Mouse (Mus musculus) embryonic stem cell, embryonic (primary cell): ENCODE data around the gene Gnb5.

Experiments used
- CTCF ChIA-PET, 4 experiments: fragments of 300-600 bp in 2 of 4; fragments of 350-600 bp in 2 of 4; sonication (Branson Sonifier 250); formaldehyde crosslinking; loops; one replicate each; lab custom pipeline; 2022; ENCODE audit warnings: inconsistent platforms in 2 of 4; lab: Charles Lee
- POLR2A ChIA-PET, 4 experiments: fragments of 300-600 bp in 2 of 4; fragments of 350-600 bp in 2 of 4; sonication (Branson Sonifier 250); formaldehyde crosslinking; loops; one replicate each; lab custom pipeline; 2022; ENCODE audit warnings: antibody characterized with exemption in 4 of 4, inconsistent platforms in 1 of 4; lab: Charles Lee

Gnb5 gene

DNA sequence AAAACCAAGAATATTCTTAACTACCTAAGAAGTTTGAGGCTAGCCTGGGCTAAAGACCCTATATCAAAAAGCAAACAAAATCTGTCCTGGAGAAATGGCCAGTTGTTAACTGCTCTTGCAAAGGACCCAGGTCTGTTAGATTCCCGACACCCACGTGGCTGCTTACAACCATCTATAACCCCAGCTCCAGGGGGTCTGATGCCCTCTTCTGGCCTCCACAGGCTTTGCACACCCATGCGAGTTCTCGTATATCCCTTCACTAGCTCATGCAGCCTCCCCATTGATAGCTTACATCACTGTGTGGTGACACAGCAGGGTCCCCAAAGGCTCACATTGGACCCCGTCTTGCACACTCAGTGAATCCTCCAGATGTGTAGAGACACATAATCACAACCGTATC lies 20.7 kb upstream of the Gnb5 start:
- ChIA-PET POLR2A (interaction anchor here in 1 of 4 experiments (1.5 kb wide), 1 partner anchor 18 kb away, joined by 4 read pairs; no protein-coding TSS in a partner anchor), CTCF (interaction anchor here (0.6 to 1.1 kb wide), 8 partner anchors 13 to 179 kb away, joined by 3 to 13 read pairs (median 3); partner anchors contain the start of gene Myo5c (in 1 of the 4))

DNA sequence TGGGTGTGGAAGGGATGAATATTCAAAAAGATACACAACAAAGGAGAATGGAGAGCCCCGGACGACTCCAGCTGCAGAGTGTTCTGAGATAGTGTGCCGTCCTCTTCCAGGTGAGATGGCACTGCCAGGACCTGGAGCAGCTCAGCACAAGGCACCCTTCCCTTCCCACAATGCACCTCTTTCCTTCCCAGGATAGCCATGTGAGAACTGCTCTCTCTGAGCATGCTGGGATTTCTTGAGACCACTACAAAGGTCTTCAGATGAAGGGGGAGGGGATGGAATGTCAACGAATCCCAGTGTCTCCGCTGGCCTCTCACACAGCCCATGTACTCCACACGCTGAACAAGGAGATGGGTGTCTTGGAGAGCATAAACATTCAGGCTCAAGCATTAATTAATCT lies 18.5 kb upstream of the Gnb5 start:
- POLR2A ChIA-PET: interaction anchor here in 1 of 4 experiments (0.7 kb wide), 1 partner anchor 32 kb away, joined by 3 read pairs; no protein-coding TSS in a partner anchor
- CTCF ChIA-PET: interaction anchor here in 2 of 4 experiments (0.8 to 1.0 kb wide), 3 partner anchors 24 to 383 kb away, joined by 3 read pairs; no protein-coding TSS in a partner anchor

DNA sequence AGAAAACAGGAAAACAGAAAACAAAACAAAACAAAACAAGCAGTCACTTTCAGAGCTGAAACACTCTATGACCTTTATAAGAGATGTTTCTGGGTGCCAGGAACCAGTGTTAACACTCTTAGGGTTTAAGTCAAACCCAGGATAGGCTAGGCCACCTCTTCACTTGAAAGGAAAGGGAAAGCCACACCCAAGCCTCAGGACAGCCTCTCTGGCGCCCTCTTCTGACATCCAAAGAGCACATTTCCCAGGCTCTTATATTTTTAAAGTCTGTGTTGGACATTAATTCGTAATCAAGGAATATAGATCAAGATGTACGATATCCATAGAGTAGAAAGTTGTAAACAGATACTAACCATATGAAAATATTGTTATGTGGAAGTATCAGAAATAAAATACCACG lies 16.5 kb upstream of the Gnb5 start:
- CTCF ChIA-PET: interaction anchor here in 2 of 4 experiments (0.6 to 1.0 kb wide), 2 partner anchors 79 to 112 kb away, joined by 3 to 5 read pairs; no protein-coding TSS in a partner anchor
- POLR2A ChIA-PET: interaction anchor here in 1 of 4 experiments (1.0 kb wide), 1 partner anchor 14 kb away, joined by 3 read pairs; no protein-coding TSS in a partner anchor

DNA sequence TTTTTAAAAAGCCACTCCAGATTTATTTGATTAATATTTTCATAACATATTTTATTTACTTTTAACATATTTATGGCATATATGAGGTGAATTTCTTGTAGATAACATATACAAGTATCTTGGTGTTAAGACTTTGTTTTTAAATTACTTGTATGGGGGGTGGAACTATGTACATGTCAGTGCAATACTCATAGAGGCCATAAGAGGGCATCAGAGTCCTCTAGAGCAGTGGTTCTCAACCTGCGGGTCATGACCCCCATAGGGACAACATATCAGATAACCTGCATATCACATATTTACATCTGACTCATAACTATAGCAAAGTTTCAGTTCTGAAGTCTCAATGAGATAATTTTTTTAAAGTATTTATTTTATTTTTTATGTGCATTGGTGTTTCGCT lies 6.7 kb upstream of the Gnb5 start:
- CTCF ChIA-PET: interaction anchor here in 3 of 4 experiments (0.6 to 1.1 kb wide), 3 partner anchors 13 to 451 kb away, joined by 3 to 4 read pairs (median 4); no protein-coding TSS in a partner anchor
- POLR2A ChIA-PET: no interaction called here

DNA sequence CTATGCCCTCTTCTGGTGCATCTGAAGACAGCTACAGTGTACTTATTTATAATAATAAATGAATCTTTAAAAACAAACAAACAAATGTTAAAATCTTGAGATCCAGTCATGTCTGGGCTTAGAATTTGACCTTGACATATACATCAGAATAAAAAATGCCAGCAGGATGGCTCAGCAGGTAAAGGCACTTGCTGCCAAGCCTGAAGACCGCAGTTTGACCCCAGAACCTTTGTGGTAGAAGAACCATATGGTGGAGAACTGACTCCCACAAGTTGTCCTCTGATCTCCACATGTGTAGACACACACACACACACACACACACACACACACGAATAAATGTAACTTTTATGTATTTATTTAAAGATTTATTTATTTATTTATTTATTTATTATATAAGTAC lies 3.1 kb upstream of the Gnb5 start:
- CTCF ChIA-PET: interaction anchor here (0.8 to 2.1 kb wide), 17 partner anchors 9 to 279 kb away, joined by 3 to 31 read pairs (median 5); partner anchors contain the start of gene Leo1 (in 1 of the 4)
- POLR2A ChIA-PET: interaction anchor here in 3 of 4 experiments (0.9 to 4.0 kb wide), 36 partner anchors 8 to 394 kb away, joined by 3 to 36 read pairs (median 5); partner anchors contain the start of genes Mapk6 (in 2 of the 3), Arpp19 (in 1 of the 3), Leo1 (in 1 of the 3) and Myo5c (in 1 of the 3)

DNA sequence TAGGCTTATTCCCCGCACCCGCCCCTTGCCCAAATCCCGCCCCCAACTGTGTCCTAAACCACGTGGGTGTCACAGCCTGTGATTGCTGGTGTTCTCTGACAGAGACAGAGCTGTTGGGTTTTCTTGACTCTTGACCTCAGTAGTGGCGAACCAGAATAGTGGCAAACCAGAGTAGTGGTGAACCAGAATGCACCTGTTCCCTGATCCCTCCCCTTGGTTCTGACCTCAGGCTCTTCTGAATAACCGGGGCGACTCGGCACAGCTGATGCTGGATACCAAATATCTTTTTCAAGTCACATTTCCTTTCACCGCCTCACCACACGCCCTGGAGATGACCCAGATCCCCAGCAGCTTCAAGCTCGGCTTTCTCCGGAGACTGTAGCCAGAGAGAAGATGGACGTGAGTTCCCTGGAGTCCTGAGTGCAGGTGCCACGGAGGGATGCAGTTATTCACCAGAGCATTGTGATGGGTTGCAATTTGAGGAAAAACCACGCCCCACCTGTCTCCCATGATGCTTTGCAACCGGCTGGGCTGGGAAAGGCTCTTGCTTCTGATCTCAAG lies 2.3 kb upstream of the Gnb5 start:
- CTCF ChIA-PET: interaction anchor here (0.6 to 2.1 kb wide), 25 partner anchors 8 to 279 kb away, joined by 3 to 31 read pairs (median 3); partner anchors contain the start of genes Arpp19 (in 1 of the 4) and Leo1 (in 1 of the 4)
- POLR2A ChIA-PET: interaction anchor here in 3 of 4 experiments (0.7 to 4.0 kb wide), 56 partner anchors 8 to 395 kb away, joined by 3 to 36 read pairs (median 4); partner anchors contain the start of genes Mapk6 (in 2 of the 3), Arpp19 (in 1 of the 3), Leo1 (in 1 of the 3) and Myo5c (in 1 of the 3)

DNA sequence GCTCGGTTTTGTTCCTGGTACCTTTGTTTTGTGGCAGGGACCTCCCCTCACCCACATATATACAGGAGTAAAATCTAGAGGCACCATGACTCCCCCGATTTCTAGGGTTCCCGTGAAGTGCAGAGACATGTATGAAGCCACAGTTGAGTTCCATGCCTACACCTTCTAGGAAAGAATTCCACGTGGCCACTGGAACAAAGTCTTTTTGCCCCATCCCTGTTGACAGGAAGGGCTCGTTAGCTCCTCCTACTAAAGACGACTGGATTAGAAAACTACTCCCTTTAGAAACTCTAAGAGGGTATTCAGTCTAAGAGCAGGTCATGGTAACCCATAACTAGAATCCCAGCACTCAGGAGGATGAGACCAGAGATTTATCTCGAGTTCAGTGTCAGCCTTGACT lies 1.8 kb upstream of the Gnb5 start:
- ChIA-PET CTCF (interaction anchor here (0.6 to 2.1 kb wide), 18 partner anchors 8 to 278 kb away, joined by 3 to 31 read pairs (median 4); partner anchors contain the start of genes Arpp19 (in 1 of the 4) and Leo1 (in 1 of the 4)), POLR2A (interaction anchor here in 3 of 4 experiments (0.7 to 4.0 kb wide), 46 partner anchors 8 to 395 kb away, joined by 3 to 36 read pairs (median 4); partner anchors contain the start of genes Mapk6 (in 2 of the 3), Leo1 (in 1 of the 3), Myo5c (in 1 of the 3) and Scg3 (in 1 of the 3))

DNA sequence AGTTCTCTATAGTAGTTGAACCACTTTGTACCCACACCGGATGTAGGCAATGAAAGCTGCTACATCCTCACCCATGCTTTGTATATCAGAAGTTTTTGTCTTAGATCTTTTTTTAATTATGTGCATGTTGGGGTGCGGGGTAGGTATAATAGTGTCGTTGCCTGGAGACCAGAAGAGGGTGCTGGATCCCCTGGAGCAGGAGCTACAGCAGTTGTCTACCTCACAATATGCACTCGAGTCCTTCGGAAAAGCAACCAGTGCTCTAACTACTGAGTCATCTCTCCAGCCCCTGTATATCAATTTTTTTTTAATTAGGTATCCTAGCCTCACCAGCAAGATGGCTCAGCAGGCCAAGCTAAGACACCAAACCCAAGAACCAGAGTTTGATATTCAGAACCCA lies 927 bp downstream of the Gnb5 start:
- CTCF ChIA-PET: interaction anchor here in 2 of 4 experiments (1.2 to 1.6 kb wide), 2 partner anchors 24 kb away, joined by 4 read pairs; no protein-coding TSS in a partner anchor
- POLR2A ChIA-PET: interaction anchor here in 2 of 4 experiments (0.8 to 1.9 kb wide), 4 partner anchors 24 to 397 kb away, joined by 3 to 4 read pairs (median 4); partner anchors contain the start of gene Mapk6 (in 1 of the 2)

DNA sequence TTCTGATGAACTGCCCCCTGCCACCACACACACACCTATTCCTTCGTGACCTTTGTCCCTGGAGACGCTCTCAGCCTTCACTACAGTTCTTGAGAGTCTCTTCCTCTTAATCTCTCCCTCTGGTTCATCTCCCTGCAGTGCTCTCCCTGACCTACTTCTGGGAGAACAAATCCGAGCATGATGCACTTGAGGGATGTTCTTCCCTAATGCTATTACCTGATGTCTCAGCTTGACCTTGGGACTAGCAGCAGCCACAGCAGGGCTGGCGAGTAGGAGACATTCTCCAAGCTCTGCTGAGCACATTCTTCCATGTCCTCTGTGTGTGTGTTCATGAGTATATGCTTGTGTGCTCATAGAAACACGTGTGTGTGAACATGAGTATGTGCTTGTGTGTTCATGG lies 2.5 kb downstream of the Gnb5 start:
- CTCF ChIA-PET: no interaction called here
- POLR2A ChIA-PET: no interaction called here

DNA sequence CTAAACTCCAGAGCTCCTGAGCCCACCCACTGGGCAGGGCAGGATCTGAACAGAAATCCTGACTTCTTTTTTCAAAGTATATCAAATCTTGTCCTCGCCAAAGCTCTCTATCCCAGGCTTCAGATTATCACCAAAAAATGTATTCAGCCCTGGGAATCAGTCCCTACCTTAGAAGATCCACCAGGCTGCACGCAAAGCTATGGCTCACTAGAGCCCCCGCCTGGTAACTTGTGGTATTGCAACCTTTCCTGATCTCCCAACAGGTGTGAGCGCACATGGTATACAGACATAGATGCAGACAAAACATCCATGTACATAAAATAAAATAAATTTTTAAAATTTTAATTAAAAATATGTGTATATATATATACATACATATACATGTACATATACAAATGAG lies 5.9 kb downstream of the Gnb5 start:
- POLR2A ChIA-PET: interaction anchor here in 3 of 4 experiments (0.5 to 4.1 kb wide), 15 partner anchors 8 to 129 kb away, joined by 3 to 36 read pairs (median 4); partner anchors contain the start of genes Leo1 (in 1 of the 3) and Mapk6 (in 1 of the 3)

DNA sequence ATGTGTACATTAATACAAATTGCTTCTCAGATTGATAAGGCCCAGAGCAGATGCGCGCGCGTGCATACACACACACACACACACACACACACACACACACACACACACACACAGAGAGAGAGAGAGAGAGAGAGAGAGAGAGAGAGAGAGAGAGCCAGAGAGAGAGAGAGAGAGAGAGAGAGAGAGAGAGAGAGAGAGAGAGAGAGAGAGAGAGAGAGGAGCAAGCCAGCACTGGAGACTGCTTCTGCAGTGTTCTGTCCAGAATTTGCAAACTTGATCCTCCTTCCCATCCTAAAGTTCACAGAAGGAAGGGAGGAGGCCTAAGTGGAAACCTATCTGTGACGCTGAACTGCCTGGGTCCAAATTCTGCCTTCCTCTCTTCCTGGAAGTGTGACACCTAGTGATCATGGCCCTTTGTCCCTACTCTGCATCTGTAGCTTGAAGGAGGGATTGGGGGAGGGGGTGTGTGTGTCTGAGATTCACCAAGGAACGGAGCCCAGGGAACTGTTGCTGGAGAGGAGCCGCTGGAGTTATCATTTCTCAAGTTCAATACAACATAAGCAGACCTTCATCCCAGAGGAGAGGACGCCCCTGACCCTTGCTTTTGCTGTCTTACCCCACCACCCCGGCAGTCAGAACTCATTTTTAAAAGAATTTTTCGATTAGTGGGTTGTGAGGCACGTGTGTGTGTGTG lies 7.2 kb downstream of the Gnb5 start:
- POLR2A ChIA-PET: interaction anchor here in 3 of 4 experiments (0.6 to 4.1 kb wide), 14 partner anchors 9 to 128 kb away, joined by 3 to 36 read pairs (median 4); partner anchors contain the start of genes Leo1 (in 1 of the 3) and Mapk6 (in 1 of the 3)
- CTCF ChIA-PET: interaction anchor here (0.5 to 4.2 kb wide), 18 partner anchors 9 to 409 kb away, joined by 3 to 31 read pairs (median 4); no protein-coding TSS in a partner anchor

More for the DNA sequence above, 5.9 kb downstream of the Gnb5 start:
- CTCF ChIA-PET: interaction anchor here (0.5 to 4.2 kb wide), 34 partner anchors 8 to 407 kb away, joined by 3 to 31 read pairs (median 3); no protein-coding TSS in a partner anchor

DNA sequence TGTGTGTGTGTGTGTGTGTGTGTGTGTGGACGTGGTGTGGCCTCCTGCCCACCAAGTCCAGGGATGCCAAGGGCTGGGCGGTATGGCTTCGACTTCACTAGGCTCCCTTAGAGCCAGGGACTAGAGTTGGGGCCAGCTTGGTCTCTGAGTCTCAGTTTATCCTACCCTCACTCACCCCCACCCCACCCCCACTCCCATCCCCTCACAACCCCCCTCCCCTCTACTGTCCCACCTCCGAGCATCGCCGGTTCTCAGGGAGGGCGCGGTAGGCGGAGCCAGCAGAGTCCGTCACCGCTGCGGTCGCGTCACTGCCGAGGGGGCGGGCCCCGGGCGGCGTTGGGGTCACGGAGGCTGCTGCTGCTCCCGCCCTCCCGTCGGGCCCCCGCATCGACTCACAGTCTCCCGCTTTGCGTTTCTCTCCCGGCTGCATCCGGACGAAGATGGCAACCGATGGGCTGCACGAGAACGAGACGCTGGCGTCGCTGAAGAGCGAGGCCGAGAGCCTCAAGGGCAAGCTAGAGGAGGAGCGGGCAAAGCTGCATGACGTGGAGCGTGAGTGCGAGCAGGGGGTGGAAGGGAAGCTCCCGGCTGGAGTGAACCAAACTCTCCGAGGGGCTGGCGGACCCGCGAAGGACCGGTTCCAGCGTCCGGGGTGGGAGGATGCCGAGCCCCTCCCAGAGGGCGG lies 7.9 kb downstream of the Gnb5 start:
- ChIA-PET CTCF (interaction anchor here (0.5 to 4.2 kb wide), 16 partner anchors 10 to 582 kb away, joined by 3 to 31 read pairs (median 4); no protein-coding TSS in a partner anchor), POLR2A (interaction anchor here in 3 of 4 experiments (0.5 to 4.1 kb wide), 17 partner anchors 10 to 161 kb away, joined by 3 to 36 read pairs (median 4); partner anchors contain the start of genes Leo1 (in 1 of the 3) and Mapk6 (in 1 of the 3))

DNA sequence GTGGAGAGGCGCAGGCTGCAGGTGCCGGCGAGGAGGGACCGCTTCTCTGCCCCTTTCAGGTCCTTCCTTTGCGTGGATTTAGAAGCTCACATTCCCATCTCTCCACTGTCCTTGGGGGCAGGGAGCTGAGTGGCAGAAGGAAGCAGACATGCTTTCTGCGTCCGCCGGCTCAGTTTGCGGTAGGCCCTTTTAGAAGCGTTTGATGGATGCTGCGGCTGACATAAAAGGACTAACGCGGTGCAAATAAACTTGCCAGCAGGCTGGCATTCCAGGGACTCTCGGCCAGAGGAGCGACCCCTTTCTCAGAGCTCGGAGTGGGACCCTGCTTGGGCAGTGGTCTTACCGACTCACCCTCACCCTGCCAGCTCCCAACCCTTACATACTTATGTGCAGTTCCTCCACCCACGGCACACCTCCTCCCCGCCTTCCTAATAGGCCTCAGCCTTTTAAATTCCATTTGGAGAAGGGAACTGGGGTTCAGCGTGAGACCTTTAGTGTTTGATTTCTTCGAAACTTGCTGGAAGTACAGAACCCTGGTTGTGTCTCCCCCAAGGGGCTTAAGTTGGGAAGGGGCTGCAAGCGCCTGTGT lies 8.5 kb downstream of the Gnb5 start:
- POLR2A ChIA-PET: interaction anchor here in 3 of 4 experiments (0.5 to 4.1 kb wide), 16 partner anchors 10 to 276 kb away, joined by 3 to 36 read pairs (median 4); partner anchors contain the start of genes Leo1 (in 1 of the 3) and Mapk6 (in 1 of the 3)

DNA sequence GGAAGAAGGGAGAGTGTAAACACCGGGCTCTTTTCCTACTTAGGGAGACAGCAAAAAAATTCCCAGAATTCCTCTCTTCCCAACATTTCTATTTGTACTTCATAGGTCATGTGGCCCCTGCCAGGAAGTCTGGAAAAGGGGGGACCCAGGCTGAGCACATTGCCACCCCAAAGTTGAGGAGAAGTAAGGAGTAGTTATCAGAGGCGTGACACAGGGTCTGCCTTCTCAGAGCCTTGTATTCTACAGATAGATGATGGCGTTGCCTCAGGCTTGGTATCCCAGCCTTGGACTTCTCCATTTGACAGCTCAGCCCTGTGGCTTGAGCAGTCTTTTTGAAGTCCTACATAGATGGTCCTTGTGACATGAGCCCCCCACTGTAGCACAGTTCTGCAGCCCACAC lies 9.2 kb downstream of the Gnb5 start:
- ChIA-PET POLR2A (interaction anchor here in 3 of 4 experiments (1.0 to 4.1 kb wide), 5 partner anchors 12 to 95 kb away, joined by 3 to 36 read pairs (median 4); no protein-coding TSS in a partner anchor), CTCF (interaction anchor here in 1 of 4 experiments (1.9 to 4.2 kb wide), 2 partner anchors 11 to 47 kb away, joined by 8 to 31 read pairs; no protein-coding TSS in a partner anchor)

More for the DNA sequence above, 8.5 kb downstream of the Gnb5 start:
- CTCF ChIA-PET: interaction anchor here in 3 of 4 experiments (0.5 to 4.2 kb wide), 7 partner anchors 10 to 582 kb away, joined by 3 to 31 read pairs (median 4); no protein-coding TSS in a partner anchor

DNA sequence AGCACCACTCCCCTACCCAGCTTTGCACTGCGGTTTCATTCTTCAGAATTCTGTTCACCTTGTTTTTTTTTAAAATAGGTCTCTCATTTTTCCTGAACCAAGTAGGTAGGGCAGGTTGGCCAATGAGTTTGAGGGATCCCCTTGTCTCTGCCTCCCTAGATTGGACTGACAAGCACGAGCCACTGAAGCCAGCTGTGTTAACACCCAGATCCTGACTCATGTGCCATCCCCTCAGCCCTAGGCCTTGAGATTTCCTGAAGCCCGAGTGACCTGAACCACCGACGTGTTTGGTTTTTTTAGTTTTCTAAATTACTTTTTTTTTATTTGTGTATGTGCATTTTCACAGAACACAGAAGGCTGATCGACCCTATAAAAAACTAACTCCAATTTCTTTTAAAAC lies 10.7 kb downstream of the Gnb5 start:
- CTCF ChIA-PET: interaction anchor here in 1 of 4 experiments (0.8 kb wide), 1 partner anchor 45 kb away, joined by 3 read pairs; no protein-coding TSS in a partner anchor
- POLR2A ChIA-PET: interaction anchor here in 1 of 4 experiments (0.6 kb wide), 1 partner anchor 229 kb away, joined by 9 read pairs; no protein-coding TSS in a partner anchor

DNA sequence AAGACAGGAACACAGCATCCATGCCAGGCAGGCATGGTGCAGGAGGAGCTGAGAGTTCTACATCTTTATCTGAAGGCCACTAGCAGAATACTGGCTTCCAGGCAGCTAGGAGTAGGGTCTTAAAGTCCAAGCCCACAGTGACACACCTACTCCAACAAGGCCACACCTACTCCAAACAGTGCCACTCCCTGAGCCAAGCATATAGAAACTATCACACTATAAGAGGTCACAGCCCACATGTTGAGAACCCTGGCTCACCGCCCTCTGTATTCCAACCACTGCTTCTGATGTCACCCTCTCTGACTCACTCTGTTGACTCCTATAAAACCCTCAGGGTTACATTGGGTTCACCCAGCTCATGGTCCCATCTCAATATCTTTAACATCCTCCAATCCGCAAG lies 12.1 kb downstream of the Gnb5 start:
- ChIA-PET CTCF (no interaction called here), POLR2A (interaction anchor here in 3 of 4 experiments (0.5 to 1.9 kb wide), 7 partner anchors 10 to 92 kb away, joined by 3 to 4 read pairs (median 3); partner anchors contain the start of gene Mapk6 (in 2 of the 3))
